Mouse (Mus musculus) limb, embryonic 15.5 days (tissue): Measurements from ENCODE around the gene Ehd1. TPM values are rescaled to one million over a fixed set of nuclear protein-coding genes. Genes with fewer than 3 reads are reported as not detected.

Experiments used
- ATAC-seq: fragments of 200-750 bp; cut with Nextera tagmentation; 2 replicates; pipeline ENCODE4 v1.8.0; 2017; ENCODE audit warnings: low read depth, moderate TSS enrichment; ENCODE audit not compliant: insufficient number of reproducible peaks, low FRiP score, low TSS enrichment
- H3K27ac ChIP-seq: fragments of 300-500 bp; sonication (generic); 2 replicates; pipeline ENCODE4 v1.5.1; 2015; ENCODE audit warnings: moderate library complexity, mild to moderate bottlenecking, inconsistent platforms
- H3K27me3 ChIP-seq: fragments of 300-500 bp; sonication (generic); 2 replicates; pipeline ENCODE4 v1.6.1; 2015; ENCODE audit warnings: inconsistent platforms
- H3K36me3 ChIP-seq: fragments of 300-500 bp; sonication (generic); 2 replicates; pipeline ENCODE4 v1.6.1; 2015; ENCODE audit warnings: inconsistent platforms
- H3K4me1 ChIP-seq: fragments of 300-500 bp; sonication (generic); 2 replicates; pipeline ENCODE4 v1.6.1; 2015; ENCODE audit warnings: inconsistent platforms
- H3K4me2 ChIP-seq: fragments of 300-500 bp; sonication (generic); 2 replicates; pipeline ENCODE4 v1.6.1; 2015; ENCODE audit warnings: mild to moderate bottlenecking, inconsistent platforms
- H3K4me3 ChIP-seq: fragments of 300-500 bp; sonication (generic); 2 replicates; pipeline ENCODE4 v1.5.1; 2015; ENCODE audit warnings: mild to moderate bottlenecking, inconsistent platforms
- H3K9ac ChIP-seq: fragments of 300-500 bp; sonication (generic); 2 replicates; pipeline ENCODE4 v1.6.1; 2015; ENCODE audit warnings: inconsistent platforms
- H3K9me3 ChIP-seq: fragments of 300-500 bp; sonication (generic); 2 replicates; pipeline ENCODE4 v1.6.1; 2016; ENCODE audit warnings: inconsistent platforms
- WGBS: fragments of 180-500 bp; shearing (Covaris S2); methylation state at CpG from one replicate; pipeline ENCODE4 v1.1.7; 2015; 5-methylcytosine and 5-hydroxymethylcytosine counted together
- polyA plus RNA-seq: library from polyadenylated mRNA; unstranded; fragments of >200 nt; fragmentation: Nextera tagmentation; extraction: Ambion mirVana; gene quantifications from 2 replicates; pipeline ENCODE4 v1.2.1, GENCODE M21; 2015

Gene Ehd1
- polyA plus RNA-seq, result 93.6 and 103 TPM in 2 replicates

- peaks cover 54% of the 10 kb centered on the region for H3K4me1 ChIP-seq
- under 1% methylated on average over 104 of the region's 106 CpGs for WGBS
- H3K9me3 ChIP-seq, result no peaks in the 10 kb centered on the region
- H3K27ac ChIP-seq, result peak within 1 kb of the TSS; percentile 90
- H3K27me3 ChIP-seq, result no peaks in the 10 kb centered on the region
- peak within 1 kb of the TSS; percentile 85 for H3K4me3 ChIP-seq
- peak; percentile 96 for ATAC-seq
- peak within 1 kb of the TSS; percentile 97 for H3K4me2 ChIP-seq
- peaks cover 25% of the 10 kb centered on the region for H3K36me3 ChIP-seq
- H3K9ac ChIP-seq, result peak within 1 kb of the TSS; percentile 58
Measured at GRCm38 (mm10) chr19:6276426-6277421, at the start of gene Ehd1. Gene Ehd1 (plus strand): TSS chr19:6276725.

- 0 out of 2 replicates have a peak, but pooled peaks have one; percentile 27 for ATAC-seq
- no peak overlapping the region for H3K27ac ChIP-seq
- no peak overlapping the region for H3K4me2 ChIP-seq
- 89% methylated on average over 14 of the region's 14 CpGs for WGBS
- no peaks in the 10 kb centered on the region for H3K27me3 ChIP-seq
- no peak overlapping the region for H3K4me3 ChIP-seq
- H3K4me1 ChIP-seq, result peaks cover 5% of the 10 kb centered on the region; the same call in 1 of the 2 replicates
- H3K36me3 ChIP-seq, result peaks cover 47% of the 10 kb centered on the region
- H3K9me3 ChIP-seq, result no peaks in the 10 kb centered on the region
- no peak overlapping the region for H3K9ac ChIP-seq
Measured at GRCm38 (mm10) chr19:6226763-6227162, 49.8 kb upstream of the Ehd1 start.

- no peak overlapping the region for H3K4me2 ChIP-seq
- H3K27ac ChIP-seq, result no peak overlapping the region
- ATAC-seq, result no peak
- no peak overlapping the region for H3K9ac ChIP-seq
- H3K4me3 ChIP-seq, result no peak overlapping the region
- peaks cover 5% of the 10 kb centered on the region; the same call in 1 of the 2 replicates for H3K4me1 ChIP-seq
- no peaks in the 10 kb centered on the region for H3K27me3 ChIP-seq
- H3K36me3 ChIP-seq, result peaks cover 57% of the 10 kb centered on the region
- H3K9me3 ChIP-seq, result no peaks in the 10 kb centered on the region
- 86% methylated on average over 4 of the region's 4 CpGs for WGBS
Measured at GRCm38 (mm10) chr19:6227864-6228263, 48.7 kb upstream of the Ehd1 start.

- peaks cover 18% of the 10 kb centered on the region for H3K4me1 ChIP-seq
- peaks cover 66% of the 10 kb centered on the region for H3K36me3 ChIP-seq
- no peak overlapping the region for H3K9ac ChIP-seq
- no peaks in the 10 kb centered on the region for H3K27me3 ChIP-seq
- H3K9me3 ChIP-seq, result no peaks in the 10 kb centered on the region
- no peak for ATAC-seq
- H3K4me3 ChIP-seq, result no peak overlapping the region
- H3K27ac ChIP-seq, result no peak overlapping the region
- H3K4me2 ChIP-seq, result no peak overlapping the region
- 87% methylated on average over 4 of the region's 4 CpGs for WGBS
Measured at GRCm38 (mm10) chr19:6230411-6230810, 46.1 kb upstream of the Ehd1 start.

GRCm38 (mm10) chr19:6231036-6231435, 45.5 kb upstream of the Ehd1 start:
- Histone ChIP-seq H3K9me3 (no peaks in the 10 kb centered on the region), H3K4me2 (no peak overlapping the region), H3K4me3 (no peak overlapping the region), H3K4me1 (peaks cover 17% of the 10 kb centered on the region), H3K27me3 (no peaks in the 10 kb centered on the region), H3K27ac (no peak overlapping the region), H3K9ac (no peak overlapping the region), H3K36me3 (peaks cover 66% of the 10 kb centered on the region)
- ATAC-seq, result no peak
- 86% methylated on average over 2 of the region's 2 CpGs for WGBS

- ATAC-seq, result no peak
- Histone ChIP-seq H3K9me3 (no peaks in the 10 kb centered on the region), H3K27ac (no peak overlapping the region), H3K36me3 (peaks cover 48% of the 10 kb centered on the region), H3K4me1 (peaks cover 18% of the 10 kb centered on the region), H3K27me3 (no peaks in the 10 kb centered on the region), H3K4me3 (no peak overlapping the region), H3K4me2 (no peak overlapping the region), H3K9ac (0 out of 2 replicates have a peak overlapping the region, but pooled peaks have one; percentile 12)
- WGBS, result 91% methylated on average over 16 of the region's 16 CpGs
Measured at GRCm38 (mm10) chr19:6233647-6234046, 42.9 kb upstream of the Ehd1 start.

GRCm38 (mm10) chr19:6234337-6235083, 42.0 kb upstream of the Ehd1 start:
- H3K36me3 ChIP-seq, result peaks cover 40% of the 10 kb centered on the region
- no peaks in the 10 kb centered on the region for H3K9me3 ChIP-seq
- H3K4me3 ChIP-seq, result peak overlapping the region; percentile 79
- H3K27me3 ChIP-seq, result no peaks in the 10 kb centered on the region
- 67% methylated on average over 11 of the region's 11 CpGs for WGBS
- H3K4me1 ChIP-seq, result peaks cover 18% of the 10 kb centered on the region
- peak overlapping the region; percentile 78 for H3K9ac ChIP-seq
- peak overlapping the region; percentile 77 for H3K4me2 ChIP-seq
- no peak for ATAC-seq
- no peak overlapping the region for H3K27ac ChIP-seq

- 3% methylated on average over 48 of the region's 48 CpGs for WGBS
- peak within 1 kb of the TSS; percentile 77 for H3K4me2 ChIP-seq
Measured at GRCm38 (mm10) chr19:6235084-6236052, 41.2 kb upstream of the Ehd1 start, which contains the start of gene Ppp2r5b. Gene Ppp2r5b (minus strand): TSS chr19:6235872.

GRCm38 (mm10) chr19:6236053-6236441, 40.5 kb upstream of the Ehd1 start:
- peaks cover 22% of the 10 kb centered on the region for H3K4me1 ChIP-seq
- 0% methylated on average over 9 of the region's 9 CpGs for WGBS
- H3K27me3 ChIP-seq, result no peaks in the 10 kb centered on the region
- ATAC-seq, result peak; percentile 91
- H3K27ac ChIP-seq, result peak overlapping the region; percentile 97
- peak overlapping the region; percentile 77 for H3K4me2 ChIP-seq
- H3K9me3 ChIP-seq, result no peaks in the 10 kb centered on the region
- peak overlapping the region; percentile 78 for H3K9ac ChIP-seq
- peak overlapping the region; percentile 79 for H3K4me3 ChIP-seq
- peaks cover 24% of the 10 kb centered on the region for H3K36me3 ChIP-seq

More at GRCm38 (mm10) chr19:6235084-6236052, 41.2 kb upstream of the Ehd1 start, which contains the start of gene Ppp2r5b:
- peak within 1 kb of the TSS; percentile 78 for H3K9ac ChIP-seq
- H3K9me3 ChIP-seq, result no peaks in the 10 kb centered on the region
- H3K27ac ChIP-seq, result peak within 1 kb of the TSS; percentile 97
- ATAC-seq, result peak; percentile 93
- H3K36me3 ChIP-seq, result peaks cover 31% of the 10 kb centered on the region
- H3K27me3 ChIP-seq, result no peaks in the 10 kb centered on the region
- H3K4me1 ChIP-seq, result peaks cover 18% of the 10 kb centered on the region
- peak within 1 kb of the TSS; percentile 79 for H3K4me3 ChIP-seq

- WGBS, result 72% methylated on average over 7 of the region's 7 CpGs
- no peak for ATAC-seq
- Histone ChIP-seq H3K4me3 (no peak overlapping the region), H3K9ac (no peak overlapping the region), H3K4me1 (peaks cover 22% of the 10 kb centered on the region), H3K27ac (no peak overlapping the region), H3K27me3 (no peaks in the 10 kb centered on the region), H3K36me3 (peaks cover 18% of the 10 kb centered on the region), H3K4me2 (no peak overlapping the region), H3K9me3 (no peaks in the 10 kb centered on the region)
Measured at GRCm38 (mm10) chr19:6236842-6237241, 39.7 kb upstream of the Ehd1 start.

- H3K4me2 ChIP-seq, result no peak overlapping the region
- no peaks in the 10 kb centered on the region for H3K27me3 ChIP-seq
- H3K9me3 ChIP-seq, result no peaks in the 10 kb centered on the region
- H3K9ac ChIP-seq, result no peak overlapping the region
- peaks cover 4% of the 10 kb centered on the region; the same call in 1 of the 2 replicates for H3K36me3 ChIP-seq
- no peak overlapping the region for H3K4me3 ChIP-seq
- no peak overlapping the region for H3K27ac ChIP-seq
- ATAC-seq, result no peak
- peaks cover 33% of the 10 kb centered on the region for H3K4me1 ChIP-seq
Measured at GRCm38 (mm10) chr19:6238740-6239139, 37.8 kb upstream of the Ehd1 start.
